Mouse (Mus musculus) forebrain, embryonic 16.5 days (tissue): ENCODE data around the gene Gpr162. TPM values are rescaled to one million over a fixed set of nuclear protein-coding genes. Genes with fewer than 3 reads are reported as not detected.
A peak's percentile ranks its signal among the peaks of the same experiment; 100 is the strongest.

Experiments used
- ATAC-seq: fragments of 200-750 bp; cut with Nextera tagmentation; 2 replicates; pipeline ENCODE4 v1.8.0; 2017; ENCODE audit warnings: mild to moderate bottlenecking, moderate library complexity
- H3K27ac ChIP-seq: fragments of 300-500 bp; sonication (generic); 2 replicates; pipeline ENCODE4 v1.5.1; 2014; ENCODE audit warnings: low read length, control low read depth
- H3K27me3 ChIP-seq: fragments of 300-500 bp; sonication (generic); replicated peaks from 2 replicates; pipeline ENCODE4 v1.6.1; 2014; ENCODE audit warnings: low read length; ENCODE audit not compliant: control insufficient read depth, insufficient read depth
- H3K36me3 ChIP-seq: fragments of 300-500 bp; sonication (generic); 2 replicates; pipeline ENCODE4 v1.6.1; 2014; ENCODE audit not compliant: control insufficient read depth, insufficient read depth
- H3K4me1 ChIP-seq: fragments of 300-500 bp; sonication (generic); replicated peaks from 2 replicates; pipeline ENCODE4 v1.6.1; 2014; ENCODE audit warnings: low read length; ENCODE audit not compliant: control insufficient read depth, insufficient read depth
- H3K4me2 ChIP-seq: fragments of 300-500 bp; sonication (generic); 2 replicates; pipeline ENCODE4 v1.6.1; 2014; ENCODE audit warnings: mild to moderate bottlenecking, low read length, control low read depth
- H3K4me3 ChIP-seq: fragments of 300-500 bp; sonication (generic); replicated peaks from 2 replicates; pipeline ENCODE4 v1.5.1; 2014; ENCODE audit warnings: mild to moderate bottlenecking, low read length, control low read depth
- H3K9ac ChIP-seq: fragments of 300-500 bp; sonication (generic); replicated peaks from 2 replicates; pipeline ENCODE4 v1.6.1; 2014; ENCODE audit warnings: low read depth, low read length, control low read depth
- H3K9me3 ChIP-seq: fragments of 300-500 bp; sonication (generic); 2 replicates; pipeline ENCODE4 v1.6.1; 2016; ENCODE audit warnings: low read length; ENCODE audit not compliant: control insufficient read depth
- WGBS: fragments of 180-500 bp; shearing (Covaris S2); extraction: QIAGEN DNeasy Blood & Tissue Kit; methylation state at CpG from one replicate; pipeline ENCODE4 v1.1.7; 2014; 5-methylcytosine and 5-hydroxymethylcytosine counted together
- polyA plus RNA-seq: library from polyadenylated mRNA; unstranded; fragments of >200 nt; fragmentation: Nextera tagmentation; extraction: Ambion mirVana; gene quantifications from 2 replicates; pipeline ENCODE4 v1.2.1, GENCODE M21; 2015

Gene Gpr162
- polyA plus RNA-seq, 1 experiment from 2014 or later = 28.8 TPM

DNA sequence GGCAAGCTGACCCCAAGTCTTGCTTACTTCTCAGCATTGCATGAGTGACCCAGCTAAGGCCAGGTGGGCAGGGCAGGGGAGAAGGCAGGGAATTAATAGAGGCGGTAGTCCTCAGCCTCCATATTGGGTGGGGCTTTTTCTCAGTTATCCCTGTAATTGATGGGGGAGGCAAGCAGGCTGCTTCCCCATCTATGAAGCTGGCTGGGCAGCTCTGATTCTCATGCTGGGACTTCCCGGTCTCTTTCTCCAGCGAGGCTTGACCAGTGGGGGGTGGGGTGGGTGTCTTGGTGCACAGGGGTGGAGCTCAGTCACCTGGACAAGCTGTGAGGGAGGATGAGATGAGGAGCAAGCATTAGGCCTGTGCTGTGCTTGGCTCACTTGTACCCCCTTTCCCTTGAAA, 2.0 kb downstream of the Gpr162 start:
- 34% methylated on average over 3 of the region's 3 CpGs for WGBS
- no peak overlapping the region for H3K27ac ChIP-seq

DNA sequence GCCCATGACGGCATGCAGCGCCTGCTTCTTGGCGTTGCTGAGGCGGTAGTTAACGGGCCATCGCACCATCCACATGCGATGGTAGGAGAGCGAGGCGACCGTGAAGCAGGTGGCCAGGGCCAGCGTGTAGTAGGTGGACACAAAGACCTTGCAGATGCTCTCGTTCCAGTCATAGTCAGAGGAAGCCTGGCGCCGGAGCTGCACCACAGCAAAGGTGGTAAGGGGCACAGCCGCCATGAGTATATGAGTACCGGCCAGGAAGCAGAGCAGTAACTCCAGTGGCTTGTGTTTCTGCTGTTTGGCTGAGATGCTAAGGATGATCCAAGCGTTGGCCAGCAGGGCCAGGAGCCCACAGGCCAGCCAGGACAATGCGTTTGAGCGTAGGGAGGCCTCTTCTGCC, 2.5 kb downstream of the Gpr162 start:
- no peak overlapping the region for H3K9ac ChIP-seq
- H3K27me3 ChIP-seq = no peaks in the 10 kb centered on the region
- no peaks in the 10 kb centered on the region for H3K9me3 ChIP-seq
- no peak overlapping the region for H3K4me3 ChIP-seq
- no peak for ATAC-seq
- no peaks in the 10 kb centered on the region for H3K36me3 ChIP-seq
- H3K4me2 ChIP-seq = no peak overlapping the region
- WGBS = 79% methylated on average over 19 of the region's 19 CpGs
- H3K4me1 ChIP-seq = peaks cover 64% of the 10 kb centered on the region
- H3K27ac ChIP-seq = no peak overlapping the region

More for the DNA sequence above, 2.0 kb downstream of the Gpr162 start:
- peaks cover 61% of the 10 kb centered on the region for H3K4me1 ChIP-seq
- H3K4me3 ChIP-seq = no peak overlapping the region
- no peaks in the 10 kb centered on the region for H3K36me3 ChIP-seq
- ATAC-seq = no peak
- H3K27me3 ChIP-seq = no peaks in the 10 kb centered on the region
- H3K4me2 ChIP-seq = peak overlapping the region; percentile 46
- no peak overlapping the region for H3K9ac ChIP-seq
- H3K9me3 ChIP-seq = no peaks in the 10 kb centered on the region

DNA sequence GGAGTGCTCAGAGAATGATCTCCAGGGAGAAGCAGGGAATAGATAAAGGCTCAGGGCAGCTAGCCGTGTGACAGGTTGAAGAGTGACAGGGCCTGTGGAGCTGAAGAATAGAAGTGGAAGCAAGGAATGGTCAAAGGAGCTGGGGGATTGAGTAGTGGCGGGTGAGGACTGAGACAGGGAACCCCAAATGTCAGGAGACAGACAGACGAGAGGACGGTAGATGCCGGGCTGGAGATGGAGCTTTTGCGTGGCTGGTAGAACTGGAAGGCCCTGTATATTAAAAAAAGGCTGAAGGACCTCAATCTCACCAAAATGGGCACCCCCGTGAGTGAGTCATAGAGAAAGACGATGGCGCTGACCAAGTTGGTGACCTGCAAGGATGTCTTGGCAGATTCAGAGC, 3.3 kb downstream of the Gpr162 start:
- 78% methylated on average over 9 of the region's 9 CpGs for WGBS
- no peaks in the 10 kb centered on the region for H3K36me3 ChIP-seq
- H3K9ac ChIP-seq = no peak overlapping the region; the same call in 1 of the 2 replicates
- H3K4me3 ChIP-seq = no peak overlapping the region
- H3K27me3 ChIP-seq = no peaks in the 10 kb centered on the region
- H3K9me3 ChIP-seq = no peaks in the 10 kb centered on the region
- no peak overlapping the region for H3K4me2 ChIP-seq
- no peak for ATAC-seq
- H3K4me1 ChIP-seq = peaks cover 70% of the 10 kb centered on the region
- H3K27ac ChIP-seq = no peak overlapping the region

DNA sequence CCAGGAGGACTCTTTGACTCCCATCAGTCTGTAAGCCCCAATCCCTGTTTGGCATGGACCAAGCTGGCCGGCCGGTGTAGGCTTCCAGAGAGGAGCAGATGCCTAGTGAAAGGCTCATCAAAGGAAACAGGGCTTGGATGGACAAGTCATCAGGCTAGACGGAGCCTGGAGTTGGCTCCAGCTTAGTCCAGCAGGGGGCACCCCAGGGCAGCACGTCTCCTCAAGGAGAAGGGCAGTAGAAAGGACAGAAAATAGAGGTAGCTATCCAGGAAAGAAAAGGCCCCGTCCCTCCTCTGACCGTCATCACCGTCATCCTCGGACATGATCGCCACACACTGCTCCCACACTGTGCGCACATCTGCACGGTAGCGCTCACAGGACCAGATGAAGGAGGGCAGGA, 4.1 kb downstream of the Gpr162 start:
- Histone ChIP-seq H3K4me2 (peak overlapping the region; percentile 5), H3K9me3 (no peaks in the 10 kb centered on the region), H3K4me1 (peaks cover 67% of the 10 kb centered on the region), H3K27me3 (no peaks in the 10 kb centered on the region), H3K27ac (no peak overlapping the region; the same call in 1 of the 2 replicates), H3K36me3 (no peaks in the 10 kb centered on the region), H3K4me3 (no peak overlapping the region), H3K9ac (peak overlapping the region; percentile 10)
- WGBS = 5% methylated on average over 12 of the region's 12 CpGs
- no peak for ATAC-seq

DNA sequence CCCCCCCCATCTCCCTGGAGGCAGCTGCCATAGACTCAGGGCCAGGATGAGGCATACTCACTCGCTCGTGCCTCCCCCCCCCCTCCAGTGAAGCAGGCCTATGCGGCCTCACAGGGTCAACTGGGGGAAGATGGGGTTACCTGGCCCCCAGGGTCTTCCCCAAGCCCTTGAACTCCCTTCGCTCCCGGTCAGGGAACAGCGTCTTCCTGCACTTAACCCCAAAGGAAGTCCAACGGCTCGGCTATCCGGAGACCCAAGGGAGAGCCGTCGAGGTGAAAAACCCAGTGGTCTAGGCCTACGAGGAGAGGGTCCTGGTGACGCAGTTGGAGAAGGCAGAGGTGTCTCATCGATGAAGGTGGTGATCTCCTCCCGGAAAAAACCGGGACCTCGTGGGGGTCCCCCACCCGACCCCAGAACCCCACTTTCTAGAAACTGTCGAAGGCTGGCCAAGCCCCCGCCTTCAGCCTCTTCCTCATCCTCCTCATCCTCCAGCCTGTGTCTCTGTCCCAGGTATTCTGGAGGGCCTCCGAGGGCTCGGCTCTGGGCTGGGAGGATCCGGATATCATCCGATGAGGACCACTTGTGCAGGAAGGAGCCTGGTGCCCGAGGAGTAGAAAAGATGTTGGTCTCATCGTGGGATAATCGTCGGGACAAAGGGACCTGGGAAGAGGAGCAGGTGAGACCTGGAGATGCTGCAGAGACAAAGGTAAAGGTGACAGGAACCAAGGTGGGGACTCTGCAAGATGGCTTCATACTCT, 5.0 kb downstream of the Gpr162 start:
- H3K4me2 ChIP-seq = no peak overlapping the region
- H3K36me3 ChIP-seq = 0 out of 2 replicates have a peak, but pooled peaks cover 1% of the 10 kb centered on the region
- H3K27me3 ChIP-seq = no peaks in the 10 kb centered on the region
- peaks cover 59% of the 10 kb centered on the region for H3K4me1 ChIP-seq
- H3K4me3 ChIP-seq = no peak overlapping the region
- H3K27ac ChIP-seq = no peak overlapping the region
- no peak for ATAC-seq
- no peak overlapping the region; the same call in 1 of the 2 replicates for H3K9ac ChIP-seq
- WGBS = 86% methylated on average over 26 of the region's 28 CpGs
- no peaks in the 10 kb centered on the region for H3K9me3 ChIP-seq

DNA sequence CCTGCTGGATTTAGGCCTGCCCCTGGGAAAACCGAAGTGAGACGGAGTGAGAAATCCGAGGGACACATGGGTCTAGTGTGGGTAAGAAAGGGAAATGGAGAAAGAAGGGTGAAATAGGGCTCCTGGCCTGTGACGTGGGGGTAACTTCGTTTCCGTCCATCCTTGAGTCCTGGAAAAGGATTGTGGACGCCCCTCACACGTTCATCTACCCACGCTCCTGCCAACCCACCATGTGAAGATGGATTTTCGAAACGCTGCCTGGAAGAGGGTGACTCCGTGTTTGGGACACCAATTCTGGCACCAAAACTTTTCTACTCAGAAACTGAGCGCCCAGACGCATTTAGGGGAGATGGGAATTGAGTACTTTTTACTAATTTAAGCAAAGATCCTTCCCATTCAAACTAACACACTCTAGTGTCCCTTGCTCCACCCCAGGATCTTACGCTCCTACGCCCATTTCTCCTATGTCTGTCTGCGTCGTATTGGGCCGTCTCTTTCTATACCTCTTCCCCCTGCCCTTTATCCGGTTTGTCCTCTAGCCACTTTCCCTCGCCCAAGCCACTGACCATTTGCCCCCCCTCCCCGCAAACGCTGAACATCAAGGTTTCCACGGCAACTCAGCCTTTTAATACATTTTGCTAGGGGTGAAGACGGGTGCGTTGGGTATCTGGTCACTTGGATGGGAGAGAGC, 5.8 kb downstream of the Gpr162 start:
- WGBS = 25% methylated on average over 26 of the region's 26 CpGs
- Histone ChIP-seq H3K9me3 (no peaks in the 10 kb centered on the region), H3K9ac (peak overlapping the region; percentile 97), H3K27me3 (no peaks in the 10 kb centered on the region), H3K4me2 (peak overlapping the region; percentile 72), H3K27ac (peak overlapping the region; percentile 98), H3K4me1 (peaks cover 57% of the 10 kb centered on the region), H3K36me3 (peaks cover 5% of the 10 kb centered on the region; the same call in 1 of the 2 replicates), H3K4me3 (peak overlapping the region; percentile 76)
- no peak for ATAC-seq

DNA sequence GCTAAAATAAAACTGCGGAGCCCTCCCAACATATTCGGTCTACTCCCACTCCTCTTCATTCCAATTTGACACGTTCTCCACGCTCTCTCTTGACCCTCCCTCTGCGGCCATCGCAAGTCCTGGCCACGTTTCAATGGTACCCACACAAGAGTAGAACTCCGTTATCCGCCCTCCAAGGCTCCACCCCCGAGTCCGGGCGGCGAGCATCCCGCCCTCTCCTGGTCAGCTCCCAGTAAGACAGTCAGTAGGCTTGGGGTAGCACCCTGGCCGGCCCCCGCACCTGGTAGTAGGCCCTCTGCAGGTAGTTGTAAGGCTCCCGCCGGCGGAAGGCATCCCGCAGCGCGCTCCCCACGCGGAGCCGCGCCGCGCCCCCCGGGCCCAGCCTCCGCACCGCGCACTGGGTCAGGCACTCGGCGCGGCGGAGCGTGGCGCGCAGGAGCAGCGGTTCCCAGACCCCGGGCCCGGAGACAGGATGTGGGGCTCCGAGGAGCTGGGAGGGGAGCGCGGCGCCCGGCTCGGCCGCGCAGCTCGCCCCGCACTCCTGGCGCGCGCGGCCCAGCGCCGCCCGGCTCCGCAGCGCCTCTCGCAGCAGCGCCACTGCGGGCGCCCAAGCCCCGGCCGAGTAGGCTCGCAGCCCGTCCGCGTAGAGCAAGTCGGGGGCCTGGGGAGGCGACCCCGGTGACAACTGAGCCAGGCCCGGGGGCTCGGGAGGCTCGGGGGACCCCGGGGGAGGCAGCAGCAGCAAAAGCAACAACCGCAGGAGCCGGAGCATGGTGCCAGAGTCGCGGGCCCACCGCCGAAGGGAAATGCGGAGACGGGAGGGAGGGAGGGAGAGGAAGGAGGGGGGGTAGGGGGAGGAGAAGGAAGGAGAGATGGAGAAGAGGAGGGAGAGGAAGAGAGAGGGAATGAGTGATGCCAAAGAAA, 6.6 kb downstream of the Gpr162 start, which contains the start of gene P3h3:
Gene P3h3, minus strand, starts transcription at position 837 of the 924 bp plus-strand sequence.
- under 1% methylated on average over 79 of the region's 86 CpGs for WGBS
- Histone ChIP-seq H3K9me3 (no peaks in the 10 kb centered on the region), H3K4me1 (peaks cover 49% of the 10 kb centered on the region), H3K36me3 (peaks cover 5% of the 10 kb centered on the region; the same call in 1 of the 2 replicates), H3K4me2 (peak within 1 kb of the TSS; percentile 72), H3K27ac (peak within 1 kb of the TSS; percentile 98), H3K4me3 (peak within 1 kb of the TSS; percentile 76), H3K9ac (peak within 1 kb of the TSS; percentile 97), H3K27me3 (no peaks in the 10 kb centered on the region)
- ATAC-seq = peak; percentile 86

DNA sequence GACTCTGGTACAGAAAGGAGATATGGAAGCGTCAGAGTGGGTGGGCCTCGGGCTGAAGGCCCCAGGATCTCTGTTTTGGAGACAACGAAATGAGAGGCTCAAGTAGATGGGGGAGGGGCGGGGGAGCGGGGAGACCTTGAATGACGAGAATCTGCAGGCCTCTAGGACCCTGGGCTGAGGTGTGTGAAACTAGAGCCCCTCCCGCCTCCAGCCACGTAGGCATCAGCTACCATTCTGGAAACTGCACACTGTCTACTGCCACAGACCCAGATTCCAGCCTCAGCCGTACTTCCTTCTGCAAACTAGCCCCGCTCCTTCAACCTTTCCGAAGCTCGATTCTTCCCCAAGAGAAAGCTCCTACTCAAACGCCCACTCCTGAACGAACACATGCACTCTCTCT, 7.5 kb downstream of the Gpr162 start:
- H3K27ac ChIP-seq = peak overlapping the region; percentile 98
- no peaks in the 10 kb centered on the region for H3K9me3 ChIP-seq
- H3K36me3 ChIP-seq = peaks cover 5% of the 10 kb centered on the region; the same call in 1 of the 2 replicates
- peak; percentile 56 for ATAC-seq
- peaks cover 41% of the 10 kb centered on the region for H3K4me1 ChIP-seq
- H3K9ac ChIP-seq = peak overlapping the region; percentile 97
- H3K4me3 ChIP-seq = peak overlapping the region; percentile 76
- peak overlapping the region; percentile 72 for H3K4me2 ChIP-seq
- no peaks in the 10 kb centered on the region for H3K27me3 ChIP-seq
- WGBS = 6% methylated on average over 14 of the region's 14 CpGs
